Comparison of ENCODE assay signal across 15 mouse cellular contexts in genomic region chr10:111739471-111740138, GRCm38 (mm10).
DNase-seq lines count a peak whose midpoint lies in the region; ATAC-seq lines count a peak whose summit lies in the region.
"Had no signal": no experiment of that assay in that cellular context is flagged by ENCODE, and none has a peak within 500 bp of the region (broad histone marks: within the 10 kb centered on the region; RNA-seq: fewer than 3 reads in every experiment).

No protein-coding gene starts in this region.

- 33% methylated on average over 5 of the region's 5 CpGs for WGBS in heart, embryonic 10.5 days

- intact Hi-C loops in heart, postnatal 25 days (cut with DNase I), result no loop called here

- ATAC-seq in common myeloid progenitor, adult 5-6 weeks (replicated peaks; ENCODE audit: low read depth, poor library complexity, severe bottlenecking), result 0 out of 2 replicates have a peak, but pooled peaks have one; percentile 29
- no peak for ATAC-seq in inflammation-experienced regulatory T-cells, adult 6 months
- ATAC-seq: forebrain, embryonic 15.5 days had no signal

- H3K4me3 ChIP-seq in heart, embryonic 10.5 days, result no peak overlapping the region
- H3K4me3 ChIP-seq: forebrain, embryonic 15.5 days; megakaryocyte, embryonic 14.5 days had no signal

- H3K27me3 ChIP-seq in heart, embryonic 10.5 days (ENCODE audit: insufficient read depth, poor library complexity, severe bottlenecking), result no peaks in the 10 kb centered on the region
- H3K27me3 ChIP-seq: forebrain, embryonic 15.5 days; megakaryocyte, embryonic 14.5 days had no signal

- 0 out of 2 replicates have a peak, but pooled peaks cover 3% of the 10 kb centered on the region for H3K4me1 ChIP-seq in heart, embryonic 10.5 days
- H3K4me1 ChIP-seq: forebrain, embryonic 15.5 days had no signal

- H3K27ac ChIP-seq in heart, embryonic 10.5 days, result no peak overlapping the region
- H3K27ac ChIP-seq: forebrain, embryonic 15.5 days; hindbrain, postnatal 0 days had no signal

- no peaks in the 10 kb centered on the region for H3K9me3 ChIP-seq in heart, embryonic 10.5 days
- H3K9me3 ChIP-seq: forebrain, embryonic 15.5 days; G1E had no signal

- DNase-seq in heart, embryonic 10.5 days (ENCODE audit: low spot score), result peak; percentile 50
- DNase-seq in heart, postnatal 25 days (ENCODE audit: low spot score), result no peak
- DNase-seq in 3T3-L1 (ENCODE audit: low read depth, low spot score), result peak; percentile 42
- DNase-seq in lung, postnatal 10 days, result peak; percentile 33
- DNase-seq in cerebellum, adult 18-20 months, result no peak
- DNase-seq in layer of hippocampus, adult 9-11 months, result no peak
- DNase-seq: cerebellum, postnatal 14 days; gastrocnemius, postnatal 36 days; liver had no signal

- H3K36me3 ChIP-seq in heart, embryonic 10.5 days, result no peaks in the 10 kb centered on the region
- H3K36me3 ChIP-seq: forebrain, embryonic 15.5 days; G1E had no signal

Comparison
In these comparisons a context has a peak if more than half of its experiments do, and no peak if none do; other contexts are left out.
1. DNase-seq: peak in heart, embryonic 10.5 days (single experiment), 3T3-L1 (single experiment) and lung, postnatal 10 days (single experiment); none in heart, postnatal 25 days (single experiment), cerebellum, adult 18-20 months (0 of 2) and layer of hippocampus, adult 9-11 months (single experiment).